Mouse (Mus musculus) MEL (cell line): ENCODE measurements around the gene Fam124b. TPM values are rescaled to one million over a fixed set of nuclear protein-coding genes. Genes with fewer than 3 reads are reported as not detected.

Source experiments
- DNase-seq: peaks from one replicate; pipeline ENCODE4 v3.0.0; 2011; ENCODE audit warnings: low read depth, low spot score
- H3K27ac ChIP-seq: 2 replicates; pipeline ENCODE4 v1.5.1; 2012; ENCODE audit warnings: low read depth, mild to moderate bottlenecking, control low read depth, low read length, moderate library complexity; ENCODE audit not compliant: control insufficient read depth
- H3K27me3 ChIP-seq, 2 experiments: fragments of 150-350 bp in 1 of 2; sonication (generic) in 1 of 2; 2 replicates each; pipeline ENCODE4 v1.6.1; 2012; ENCODE audit warnings: low read length in 2 of 2, mild to moderate bottlenecking in 2 of 2, improper control_type of control experiment in 1 of 2, moderate library complexity in 1 of 2; ENCODE audit not compliant: insufficient read depth in 2 of 2, control insufficient read depth in 1 of 2
- H3K36me3 ChIP-seq, 2 experiments: 2 replicates each; pipeline ENCODE4 v1.6.1; 2012 to 2014; ENCODE audit warnings: low read length in 2 of 2, improper control_type of control experiment in 1 of 2, inconsistent platforms in 1 of 2, mild to moderate bottlenecking in 1 of 2; ENCODE audit not compliant: insufficient read depth in 2 of 2, control insufficient read depth in 1 of 2
- H3K4me1 ChIP-seq, 2 experiments: fragments of 150-350 bp in 1 of 2; sonication (generic) in 1 of 2; 2 replicates each; pipeline ENCODE4 v1.6.1; 2012; ENCODE audit warnings: low read length in 2 of 2, improper control_type of control experiment in 1 of 2, mild to moderate bottlenecking in 1 of 2; ENCODE audit not compliant: insufficient read depth in 2 of 2, control insufficient read depth in 1 of 2
- H3K4me3 ChIP-seq, 2 experiments: fragments of 150-350 bp in 1 of 2; sonication (generic) in 1 of 2; 2 replicates each; pipeline ENCODE4 v1.5.1; 2012; ENCODE audit warnings: low read depth in 2 of 2, low read length in 2 of 2, mild to moderate bottlenecking in 2 of 2, moderate library complexity in 2 of 2, control low read depth in 1 of 2, improper control_type of control experiment in 1 of 2; ENCODE audit not compliant: control insufficient read depth in 1 of 2, insufficient read depth in 1 of 2
- H3K79me2 ChIP-seq: 2 replicates; pipeline ENCODE4 v1.6.1; 2012; ENCODE audit warnings: mild to moderate bottlenecking, low read length, moderate library complexity; ENCODE audit not compliant: control insufficient read depth, poor library complexity, insufficient read depth
- H3K9ac ChIP-seq: 2 replicates; pipeline ENCODE4 v1.6.1; 2012; ENCODE audit warnings: low read depth, mild to moderate bottlenecking, control low read depth, low read length, moderate library complexity; ENCODE audit not compliant: control insufficient read depth, poor library complexity, severe bottlenecking
- H3K9me3 ChIP-seq: fragments of 150-350 bp; sonication (generic); replicated peaks from 2 replicates; pipeline ENCODE4 v1.6.1; 2012; ENCODE audit warnings: mild to moderate bottlenecking, low read length, improper control_type of control experiment, moderate library complexity; ENCODE audit not compliant: insufficient read depth
- BHLHE40 ChIP-seq: IDR thresholded peaks from 2 replicates; pipeline ENCODE4 v1.6.1; 2012; ENCODE audit warnings: low read depth, mild to moderate bottlenecking, inconsistent platforms, low read length, improper control_type of control experiment, borderline replicate concordance
- CHD1 ChIP-seq: IDR thresholded peaks from 2 replicates; pipeline ENCODE4 v1.6.1; 2012; ENCODE audit warnings: low read depth, mild to moderate bottlenecking, inconsistent platforms, low read length, improper control_type of control experiment
- CHD2 ChIP-seq: IDR thresholded peaks from 2 replicates; pipeline ENCODE4 v1.6.1; 2011; ENCODE audit warnings: low read length, improper control_type of control experiment
- CTCF ChIP-seq, 3 experiments: IDR thresholded peaks in 2 of 3; conservative IDR thresholded peaks in 1 of 3; 2 replicates each; pipeline ENCODE4 v1.5.1; 2011 to 2012; ENCODE audit warnings: low read length in 3 of 3, low read depth in 2 of 3, mild to moderate bottlenecking in 2 of 3, improper control_type of control experiment in 1 of 3, inconsistent platforms in 1 of 3, mixed read lengths in 1 of 3, moderate library complexity in 1 of 3; ENCODE audit not compliant: control insufficient read depth in 1 of 3, insufficient read depth in 1 of 3, poor library complexity in 1 of 3, severe bottlenecking in 1 of 3
- E2F4 ChIP-seq: IDR thresholded peaks from 2 replicates; pipeline ENCODE4 v1.6.1; 2011; ENCODE audit warnings: low read depth, low read length, improper control_type of control experiment, borderline replicate concordance
- ETS1 ChIP-seq: IDR thresholded peaks from 2 replicates; pipeline ENCODE4 v1.6.1; 2012; ENCODE audit warnings: low read depth, mild to moderate bottlenecking, inconsistent platforms, low read length, improper control_type of control experiment, moderate library complexity
- GATA1 ChIP-seq: IDR thresholded peaks from 2 replicates; pipeline ENCODE4 v1.6.1; 2011; ENCODE audit warnings: low read depth, low read length, improper control_type of control experiment
- HCFC1 ChIP-seq: IDR thresholded peaks from 2 replicates; pipeline ENCODE4 v1.6.1; 2012; ENCODE audit warnings: low read depth, mild to moderate bottlenecking, inconsistent platforms, low read length, improper control_type of control experiment, moderate library complexity
- MAFK ChIP-seq: IDR thresholded peaks from 2 replicates; pipeline ENCODE4 v1.6.1; 2011; ENCODE audit warnings: low read depth, mild to moderate bottlenecking, low read length, improper control_type of control experiment, borderline replicate concordance
- MAX ChIP-seq: IDR thresholded peaks from 2 replicates; pipeline ENCODE4 v1.6.1; 2011; ENCODE audit warnings: low read length, improper control_type of control experiment
- MEF2A ChIP-seq: IDR thresholded peaks from 2 replicates; pipeline ENCODE4 v1.6.1; 2014; ENCODE audit warnings: low read depth, mild to moderate bottlenecking, inconsistent platforms, low read length, improper control_type of control experiment; ENCODE audit not compliant: poor library complexity, insufficient replicate concordance, severe bottlenecking; ENCODE audit errors: extremely low read depth
- MXI1 ChIP-seq: IDR thresholded peaks from 2 replicates; pipeline ENCODE4 v1.6.1; 2011; ENCODE audit warnings: mild to moderate bottlenecking, low read depth, low read length, improper control_type of control experiment
- MYB ChIP-seq: IDR thresholded peaks from 2 replicates; pipeline ENCODE4 v1.6.1; 2011; ENCODE audit warnings: mild to moderate bottlenecking, low read depth, low read length, improper control_type of control experiment
- NRF1 ChIP-seq: IDR thresholded peaks from 2 replicates; pipeline ENCODE4 v1.6.1; 2014; ENCODE audit warnings: low read depth, mild to moderate bottlenecking, inconsistent platforms, low read length, improper control_type of control experiment, moderate library complexity; ENCODE audit not compliant: poor library complexity, insufficient read depth, severe bottlenecking
- POLR2A ChIP-seq, 2 experiments: IDR thresholded peaks; 2 replicates each; pipeline ENCODE4 v1.6.1; 2011 to 2012; ENCODE audit warnings: low read length in 2 of 2, mild to moderate bottlenecking in 2 of 2, control low read depth in 1 of 2, improper control_type of control experiment in 1 of 2, low read depth in 1 of 2, moderate library complexity in 1 of 2; ENCODE audit not compliant: control insufficient read depth in 1 of 2, insufficient read depth in 1 of 2, poor library complexity in 1 of 2
- POLR2AphosphoS2 ChIP-seq: IDR thresholded peaks from 2 replicates; pipeline ENCODE4 v1.6.1; 2011; ENCODE audit warnings: low read length, improper control_type of control experiment
- POLR2AphosphoS5 ChIP-seq: IDR thresholded peaks from 2 replicates; pipeline ENCODE4 v1.6.1; 2012; ENCODE audit warnings: low read depth, borderline replicate concordance, mild to moderate bottlenecking, inconsistent platforms, low read length, moderate library complexity, mixed read lengths
- RAD21 ChIP-seq: IDR thresholded peaks from 2 replicates; pipeline ENCODE4 v1.6.1; 2011; ENCODE audit warnings: mild to moderate bottlenecking, low read depth, low read length, improper control_type of control experiment
- RCOR1 ChIP-seq: IDR thresholded peaks from 2 replicates; pipeline ENCODE4 v1.6.1; 2012; ENCODE audit warnings: low read depth, mild to moderate bottlenecking, inconsistent platforms, low read length, improper control_type of control experiment
- SIN3A ChIP-seq: IDR thresholded peaks from 2 replicates; pipeline ENCODE4 v1.6.1; 2012; ENCODE audit warnings: low read length, improper control_type of control experiment, inconsistent platforms
- SMC3 ChIP-seq: IDR thresholded peaks from 2 replicates; pipeline ENCODE4 v1.6.1; 2011; ENCODE audit warnings: low read depth, low read length, improper control_type of control experiment
- TAL1 ChIP-seq: IDR thresholded peaks from 2 replicates; pipeline ENCODE4 v1.6.1; 2012; ENCODE audit warnings: mild to moderate bottlenecking, inconsistent platforms, low read length, moderate library complexity, mixed read lengths
- TBP ChIP-seq: IDR thresholded peaks from 2 replicates; pipeline ENCODE4 v1.8.0; 2011; ENCODE audit warnings: low read depth, low read length, improper control_type of control experiment
- TCF12 ChIP-seq: IDR thresholded peaks from 2 replicates; pipeline ENCODE4 v1.6.1; 2014; ENCODE audit warnings: low read depth, mild to moderate bottlenecking, inconsistent platforms, low read length, improper control_type of control experiment, moderate library complexity
- UBTF ChIP-seq: IDR thresholded peaks from 2 replicates; pipeline ENCODE4 v1.6.1; 2012; ENCODE audit warnings: low read depth, mild to moderate bottlenecking, inconsistent platforms, low read length, improper control_type of control experiment, moderate library complexity, borderline replicate concordance; ENCODE audit not compliant: insufficient read depth
- USF2 ChIP-seq, 2 experiments: IDR thresholded peaks; 2 replicates each; pipeline ENCODE4 v1.6.1; 2011 to 2012; ENCODE audit warnings: improper control_type of control experiment in 2 of 2, low read length in 2 of 2, borderline replicate concordance in 1 of 2, inconsistent platforms in 1 of 2, low read depth in 1 of 2, mild to moderate bottlenecking in 1 of 2; ENCODE audit not compliant: insufficient read depth in 1 of 2
- ZC3H11A ChIP-seq: IDR thresholded peaks from 2 replicates; pipeline ENCODE4 v1.6.1; 2012; ENCODE audit warnings: low read depth, mild to moderate bottlenecking, inconsistent platforms, low read length, improper control_type of control experiment
- ZKSCAN1 ChIP-seq: IDR thresholded peaks from 2 replicates; pipeline ENCODE4 v1.6.1; 2012; ENCODE audit warnings: low read depth, mild to moderate bottlenecking, inconsistent platforms, low read length, improper control_type of control experiment, moderate library complexity
- ZMIZ1 ChIP-seq: IDR thresholded peaks from 2 replicates; pipeline ENCODE4 v1.6.1; 2012; ENCODE audit warnings: low read depth, mild to moderate bottlenecking, inconsistent platforms, low read length, improper control_type of control experiment, moderate library complexity
- polyA plus RNA-seq, 2 experiments: library from polyadenylated mRNA; stranded (reverse) in 1 of 2; unstranded in 1 of 2; fragments of >175 nt in 1 of 2; fragments of >200 nt in 1 of 2; gene quantifications; 2 replicates each; pipeline versions ENCODE4 v1.2.1 to v1.2.4; 2012; ENCODE audit warnings: low replicate concordance in 2 of 2, low read depth in 1 of 2; ENCODE audit not compliant: insufficient read length in 2 of 2, insufficient read depth in 1 of 2, missing spikeins in 1 of 2
- total RNA-seq: library from RNA; depleted of rRNA; stranded (reverse); fragments of 300-350 nt; gene quantifications from 2 replicates; pipeline ENCODE4 v1.2.3, GENCODE M21; 2012

Gene Fam124b
- total and polyA plus RNA-seq, 3 experiments: not detected

GRCm38 (mm10) chr1:80180128-80180527 lies 38.1 kb downstream of the Fam124b start:
- no peak overlapping the region for H3K9ac ChIP-seq
- peak; percentile 47 for DNase-seq

GRCm38 (mm10) chr1:80177651-80178382 lies 40.5 kb downstream of the Fam124b start:
- DNase-seq: no peak
- no peaks in the 10 kb centered on the region for H3K9me3 ChIP-seq
- no peak overlapping the region for H3K4me3 ChIP-seq

More at GRCm38 (mm10) chr1:80180128-80180527, 38.1 kb downstream of the Fam124b start:
- no peaks in the 10 kb centered on the region for H3K27me3 ChIP-seq
- TF ChIP-seq SIN3A (no peak), USF2 (IDR thresholded peaks at IDR 0.05; ENCODE audit: borderline replicate concordance in 1 of 2, insufficient read depth in 1 of 2, low read depth in 1 of 2, low read length in 2 of 2) (no peak), TBP (no peak), MYB (no peak), MEF2A (no peak), CHD2 (no peak), RAD21 (peak; percentile 48), ZMIZ1 (no peak), RCOR1 (no peak), POLR2AphosphoS5 (no peak), POLR2A (IDR thresholded peaks at IDR 0.05; ENCODE audit: control insufficient read depth in 1 of 2, insufficient read depth in 1 of 2, low read depth in 1 of 2, low read length in 2 of 2, poor library complexity in 1 of 2) (no peak), ZC3H11A (peak; percentile 38; the same call in 1 of the 2 replicates), POLR2AphosphoS2 (no peak), SMC3 (peak; percentile 59), HCFC1 (no peak), BHLHE40 (no peak), ETS1 (no peak), UBTF (no peak), CTCF (IDR thresholded peaks at IDR 0.05 in 2 of 3, conservative IDR thresholded peaks at IDR 0.05 in 1 of 3; ENCODE audit: control insufficient read depth in 1 of 3, insufficient read depth in 1 of 3, low read depth in 2 of 3, low read length in 3 of 3, poor library complexity in 1 of 3, severe bottlenecking in 1 of 3) (peak; percentile 42 to 58 (median 57); a peak in 5 of 6 replicates), TAL1 (no peak)
- no peak overlapping the region for H3K27ac ChIP-seq
- no peaks in the 10 kb centered on the region for H3K79me2 ChIP-seq
- no peaks in the 10 kb centered on the region for H3K4me1 ChIP-seq
- no peaks in the 10 kb centered on the region for H3K36me3 ChIP-seq
- H3K4me3 ChIP-seq: no peak overlapping the region
- H3K9me3 ChIP-seq: no peaks in the 10 kb centered on the region

More at GRCm38 (mm10) chr1:80177651-80178382, 40.5 kb downstream of the Fam124b start:
- no peak for TF ChIP-seq E2F4
- no peak for TF ChIP-seq CHD1
- TF ChIP-seq MXI1: no peak
- no peak for TF ChIP-seq POLR2AphosphoS2
- TF ChIP-seq ZKSCAN1: no peak
- TF ChIP-seq TCF12: no peak
- TF ChIP-seq CTCF (IDR thresholded peaks at IDR 0.05 in 2 of 3, conservative IDR thresholded peaks at IDR 0.05 in 1 of 3; ENCODE audit: control insufficient read depth in 1 of 3, insufficient read depth in 1 of 3, low read depth in 2 of 3, low read length in 3 of 3, poor library complexity in 1 of 3, severe bottlenecking in 1 of 3): no peak
- TF ChIP-seq CHD2: no peak
- TF ChIP-seq RCOR1: no peak
- no peak for TF ChIP-seq UBTF
- no peak for TF ChIP-seq MAFK
- no peak for TF ChIP-seq GATA1
- no peak for TF ChIP-seq ZC3H11A
- no peak for TF ChIP-seq MAX
- TF ChIP-seq MYB: no peak
- no peak for TF ChIP-seq POLR2A (IDR thresholded peaks at IDR 0.05; ENCODE audit: control insufficient read depth in 1 of 2, insufficient read depth in 1 of 2, low read depth in 1 of 2, low read length in 2 of 2, poor library complexity in 1 of 2)
- TF ChIP-seq HCFC1: no peak
- no peak for TF ChIP-seq RAD21
- no peak for TF ChIP-seq NRF1
- Histone ChIP-seq H3K9ac (no peak overlapping the region), H3K36me3 (no peaks in the 10 kb centered on the region), H3K27me3 (no peaks in the 10 kb centered on the region), H3K27ac (no peak overlapping the region), H3K4me1 (no peaks in the 10 kb centered on the region), H3K79me2 (no peaks in the 10 kb centered on the region)
